ENCODE assay signal across 9 mouse cellular contexts in genomic region chr8:111734244-111734960, GRCm38 (mm10). TPM values are rescaled to one million over a fixed set of nuclear protein-coding genes. Genes with fewer than 3 reads are reported as not detected.
DNase-seq lines count a peak whose midpoint lies in the region; ATAC-seq and TF ChIP-seq lines count a peak whose summit lies in the region.
"Had no signal": no experiment of that assay in that cellular context is flagged by ENCODE, and none has a peak within 500 bp of the region (broad histone marks: within the 10 kb centered on the region; RNA-seq: fewer than 3 reads in every experiment).

No protein-coding gene starts in this region.

- peak overlapping the region; percentile 96 for H3K27ac ChIP-seq in heart, adult 2 months
- peak overlapping the region; percentile 78 for H3K27ac ChIP-seq in hindbrain, embryonic 13.5 days
- H3K27ac ChIP-seq in liver, embryonic 12.5 days = peak overlapping the region; percentile 13; the same call in 1 of the 2 replicates

- H3K4me3 ChIP-seq in heart, adult 2 months = peak overlapping the region; percentile 44
- H3K4me3 ChIP-seq in hindbrain, embryonic 13.5 days = no peak overlapping the region
- H3K4me3 ChIP-seq in liver, embryonic 12.5 days = no peak overlapping the region

- TF ChIP-seq POLR2A in heart, adult 2 months (IDR thresholded peaks at IDR 0.05; ENCODE audit: insufficient read depth, low read depth, low read length) = no peak

- no peaks in the 10 kb centered on the region for H3K9me3 ChIP-seq in hindbrain, embryonic 13.5 days
- H3K9me3 ChIP-seq in liver, embryonic 12.5 days (replicated peaks) = no peaks in the 10 kb centered on the region

- H3K36me3 ChIP-seq in heart, adult 2 months (ENCODE audit: control insufficient read depth, insufficient read depth, low read length) = no peaks in the 10 kb centered on the region; the same call in 1 of the 2 replicates
- no peaks in the 10 kb centered on the region for H3K36me3 ChIP-seq in hindbrain, embryonic 13.5 days
- no peaks in the 10 kb centered on the region for H3K36me3 ChIP-seq in liver, embryonic 12.5 days

- ATAC-seq in hindbrain, embryonic 13.5 days (ENCODE audit: low FRiP score) = no peak
- no peak for ATAC-seq in liver, embryonic 12.5 days

- H3K9ac ChIP-seq in heart, adult 2 months (ENCODE audit: low read depth, low read length) = peak overlapping the region; percentile 22
- H3K9ac ChIP-seq in hindbrain, embryonic 13.5 days = peak overlapping the region; percentile 94
- H3K9ac ChIP-seq in liver, embryonic 12.5 days = no peak overlapping the region

- intact Hi-C loops in heart, adult 2 months (cut with DNase I) = no loop called here
- intact Hi-C loops in heart, postnatal 25 days (cut with DNase I) = no loop called here

- peak in 1 of 2 experiments; percentile 33 for DNase-seq in heart, adult 2 months
- DNase-seq in heart, postnatal 25 days (ENCODE audit: low spot score) = no peak
- DNase-seq in cerebellum, postnatal 25 days = peak; percentile 34 to 35
- no peak for DNase-seq in frontal cortex, postnatal 36 days (ENCODE audit: low spot score in 2 of 2)
- no peak for DNase-seq in thymus, postnatal 0 days (ENCODE audit: low spot score)
- no peak for DNase-seq in c-Kit-positive CD71-positive TER-119-positive erythroid progenitor cells, embryonic 14.5 days (ENCODE audit: low spot score)

- TF ChIP-seq EP300 in heart, adult 2 months (IDR thresholded peaks at IDR 0.05; ENCODE audit: insufficient read depth, low read depth, low read length) = no peak

- peaks cover 6% of the 10 kb centered on the region for H3K79me2 ChIP-seq in heart, adult 2 months (replicated peaks; ENCODE audit: control insufficient read depth, insufficient read depth, low read length)

- 29% methylated on average over 6 of the region's 6 CpGs for WGBS in heart, adult 2 months
- 51% methylated on average over 6 of the region's 6 CpGs for WGBS in hindbrain, embryonic 13.5 days
- WGBS in liver, embryonic 12.5 days (ENCODE audit: insufficient replicate concordance) = 46% methylated on average over 6 of the region's 6 CpGs

- TF ChIP-seq CTCF in heart, adult 2 months (IDR thresholded peaks at IDR 0.05) = no peak

- H3K4me1 ChIP-seq in heart, adult 2 months (ENCODE audit: control insufficient read depth, insufficient read depth, low read length) = peaks cover 61% of the 10 kb centered on the region
- H3K4me1 ChIP-seq in hindbrain, embryonic 13.5 days (replicated peaks) = peaks cover 96% of the 10 kb centered on the region
- peaks cover 74% of the 10 kb centered on the region for H3K4me1 ChIP-seq in liver, embryonic 12.5 days

- peak overlapping the region; percentile 8; the same call in 1 of the 2 replicates for H3K4me2 ChIP-seq in hindbrain, embryonic 13.5 days
- H3K4me2 ChIP-seq in liver, embryonic 12.5 days = no peak overlapping the region

- H3K27me3 ChIP-seq in heart, adult 2 months (ENCODE audit: control insufficient read depth, insufficient read depth, low read length) = no peaks in the 10 kb centered on the region
- H3K27me3 ChIP-seq in hindbrain, embryonic 13.5 days = no peaks in the 10 kb centered on the region
- peaks cover 96% of the 10 kb centered on the region for H3K27me3 ChIP-seq in liver, embryonic 12.5 days (replicated peaks)

RNA-seq across cellular contexts. Expression of gene Bcar1, which starts 9.2 kb away (rescaled TPM):
- total RNA-seq in heart, adult 2 months (2021) = 10 to 100 TPM; 19.1 to 21.1 TPM
- 31.3 TPM in 2 replicates for polyA plus RNA-seq in heart, adult 2 months (2012; rRNA removed)
- total RNA-seq in heart, postnatal 25 days (2021) = 10 to 100 TPM; 18.7 to 20.7 TPM
- polyA plus RNA-seq in hindbrain, embryonic 13.5 days (2015; fragmentation: Nextera tagmentation; extraction: Ambion mirVana) = 55.4 and 55.6 TPM in 2 replicates
- 9.5 and 10.3 TPM in 2 replicates for polyA plus RNA-seq in liver, embryonic 12.5 days (2016; fragmentation: Nextera tagmentation; extraction: Ambion mirVana)
- polyA plus RNA-seq in thymus, postnatal 0 days (2015; fragmentation: Nextera tagmentation; extraction: Ambion mirVana) = 4.1 TPM in 2 replicates

RNA-seq across cellular contexts. Expression of gene Ctrb1, which starts 43.6 kb away (rescaled TPM):
- total RNA-seq in heart, adult 2 months (2021) = not detected
- 0.68 and 0.82 TPM in 2 replicates for polyA plus RNA-seq in heart, adult 2 months (2012; rRNA removed)
- not detected for total RNA-seq in heart, postnatal 25 days (2021)
- polyA plus RNA-seq in hindbrain, embryonic 13.5 days (2015; fragmentation: Nextera tagmentation; extraction: Ambion mirVana) = 3.1 TPM in 1 of 2 replicates, not detected in the other
- not detected in 2 replicates for polyA plus RNA-seq in liver, embryonic 12.5 days (2016; fragmentation: Nextera tagmentation; extraction: Ambion mirVana)
- 1.1 TPM in 2 replicates for polyA plus RNA-seq in thymus, postnatal 0 days (2015; fragmentation: Nextera tagmentation; extraction: Ambion mirVana)
- total RNA-seq: MEL had no signal

Comparison
In these comparisons a context has a peak if more than half of its experiments do, and no peak if none do; other contexts are left out.
1. DNase-seq: peak in cerebellum, postnatal 25 days (2 of 2); none in heart, postnatal 25 days (single experiment), frontal cortex, postnatal 36 days (0 of 2), thymus, postnatal 0 days (single experiment) and c-Kit-positive CD71-positive TER-119-positive erythroid progenitor cells, embryonic 14.5 days (single experiment).
2. H3K27ac ChIP-seq: peak in every context shown above with its lines; median percentile 96 in heart, adult 2 months; 78 in hindbrain, embryonic 13.5 days; 13 in liver, embryonic 12.5 days.